Mouse (Mus musculus): ENCODE measurements around the gene Vmn1r15. TPM values are rescaled to one million over a fixed set of nuclear protein-coding genes. Genes with fewer than 3 reads are reported as not detected.

Gene Vmn1r15
- polyA plus RNA-seq (2014; fragmentation: Illumina TruSeq; extraction: RNeasy Lipid Tissue Mini Kit (QIAGEN cat#74804); ENCODE audit: low read depth, low replicate concordance): not detected

GRCm38 (mm10) chr6:57257652-57258051, at the start of gene Vmn1r15:
TSS of gene Vmn1r15 (plus strand) at chr6:57257952.

GRCm38 (mm10) chr6:57231386-57231785, 26.4 kb upstream of the Vmn1r15 start, which contains the start of gene Vmn1r14:
TSS of gene Vmn1r14 (plus strand) at chr6:57231686.

Other genes with a start within 250 kb of the Vmn1r15 start
- gene Vmn1r7, start 232.6 kb upstream of the Vmn1r15 start, polyA plus RNA-seq (2014; fragmentation: Illumina TruSeq; extraction: RNeasy Lipid Tissue Mini Kit (QIAGEN cat#74804); ENCODE audit: low read depth, low replicate concordance): not detected
- gene Vmn1r8, start 225.7 kb upstream of the Vmn1r15 start, polyA plus RNA-seq (2014; fragmentation: Illumina TruSeq; extraction: RNeasy Lipid Tissue Mini Kit (QIAGEN cat#74804); ENCODE audit: low read depth, low replicate concordance): not detected
- gene Vmn1r9, start 191.2 kb upstream of the Vmn1r15 start, polyA plus RNA-seq (2014; fragmentation: Illumina TruSeq; extraction: RNeasy Lipid Tissue Mini Kit (QIAGEN cat#74804); ENCODE audit: low read depth, low replicate concordance): not detected
- not detected for gene Vmn1r10, start 148.5 kb upstream of the Vmn1r15 start, polyA plus RNA-seq (2014; fragmentation: Illumina TruSeq; extraction: RNeasy Lipid Tissue Mini Kit (QIAGEN cat#74804); ENCODE audit: low read depth, low replicate concordance)
- not detected for gene Vmn1r11, start 124.5 kb upstream of the Vmn1r15 start, polyA plus RNA-seq (2014; fragmentation: Illumina TruSeq; extraction: RNeasy Lipid Tissue Mini Kit (QIAGEN cat#74804); ENCODE audit: low read depth, low replicate concordance)
- not detected for gene Vmn1r12, start 101.0 kb upstream of the Vmn1r15 start, polyA plus RNA-seq (2014; fragmentation: Illumina TruSeq; extraction: RNeasy Lipid Tissue Mini Kit (QIAGEN cat#74804); ENCODE audit: low read depth, low replicate concordance)
- not detected for gene Vmn1r13, start 54.7 kb upstream of the Vmn1r15 start, polyA plus RNA-seq (2014; fragmentation: Illumina TruSeq; extraction: RNeasy Lipid Tissue Mini Kit (QIAGEN cat#74804); ENCODE audit: low read depth, low replicate concordance)
- gene Vmn1r14, start 26.3 kb upstream of the Vmn1r15 start, polyA plus RNA-seq (2014; fragmentation: Illumina TruSeq; extraction: RNeasy Lipid Tissue Mini Kit (QIAGEN cat#74804); ENCODE audit: low read depth, low replicate concordance): not detected
- gene Vmn1r16, start 71.5 kb downstream of the Vmn1r15 start, polyA plus RNA-seq (2014; fragmentation: Illumina TruSeq; extraction: RNeasy Lipid Tissue Mini Kit (QIAGEN cat#74804); ENCODE audit: low read depth, low replicate concordance): not detected
- not detected for gene Vmn1r17, start 105.8 kb downstream of the Vmn1r15 start, polyA plus RNA-seq (2014; fragmentation: Illumina TruSeq; extraction: RNeasy Lipid Tissue Mini Kit (QIAGEN cat#74804); ENCODE audit: low read depth, low replicate concordance)
- not detected for gene Vmn1r18, start 137.8 kb downstream of the Vmn1r15 start, polyA plus RNA-seq (2014; fragmentation: Illumina TruSeq; extraction: RNeasy Lipid Tissue Mini Kit (QIAGEN cat#74804); ENCODE audit: low read depth, low replicate concordance)
- gene Vmn1r19, start 145.8 kb downstream of the Vmn1r15 start, polyA plus RNA-seq (2014; fragmentation: Illumina TruSeq; extraction: RNeasy Lipid Tissue Mini Kit (QIAGEN cat#74804); ENCODE audit: low read depth, low replicate concordance): not detected
- gene Vmn1r20, start 171.0 kb downstream of the Vmn1r15 start, polyA plus RNA-seq (2014; fragmentation: Illumina TruSeq; extraction: RNeasy Lipid Tissue Mini Kit (QIAGEN cat#74804); ENCODE audit: low read depth, low replicate concordance): not detected

All from adipose tissue, adult 10 weeks (tissue).